Mouse (Mus musculus) adrenal gland, postnatal 36 days (tissue): ENCODE data around the gene Abcc4. TPM values are rescaled to one million over a fixed set of nuclear protein-coding genes. Genes with fewer than 3 reads are reported as not detected.
A peak's percentile ranks its signal among the peaks of the same experiment; 100 is the strongest.

ENCODE experiments used
- DNase-seq, 2 experiments: peaks; one replicate each; pipeline ENCODE4 v3.0.0; 2021; ENCODE audit warnings: mixed read lengths in 1 of 2
- total RNA-seq, 2 experiments: library from RNA; stranded (reverse); gene quantifications; 2 replicates each; pipeline ENCODE4 v1.2.3; 2021

The Abcc4 gene
- total RNA-seq, 2 experiments from 2014 or later, result 15.1 to 21.0 TPM

DNA sequence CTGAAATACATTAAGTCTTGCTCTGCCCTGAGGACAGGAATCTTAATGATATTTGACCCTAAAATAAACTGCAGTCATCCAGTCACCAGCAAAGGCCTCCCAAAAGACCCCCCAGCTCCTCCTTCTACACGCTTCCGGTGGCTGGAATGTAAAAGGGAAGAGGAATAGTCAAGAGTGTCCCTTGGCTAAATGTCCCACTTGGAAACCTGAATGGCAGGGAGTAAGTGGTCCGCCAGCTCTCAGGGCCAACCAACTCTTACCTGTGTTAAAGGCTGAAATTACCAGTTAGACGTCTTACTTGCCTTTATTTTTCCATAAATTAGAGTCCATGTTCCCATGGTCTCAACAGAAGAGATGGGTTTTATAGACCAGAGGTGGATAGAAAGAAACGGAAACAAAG is 6.9 kb upstream of the Abcc4 start:
- no peak for DNase-seq

DNA sequence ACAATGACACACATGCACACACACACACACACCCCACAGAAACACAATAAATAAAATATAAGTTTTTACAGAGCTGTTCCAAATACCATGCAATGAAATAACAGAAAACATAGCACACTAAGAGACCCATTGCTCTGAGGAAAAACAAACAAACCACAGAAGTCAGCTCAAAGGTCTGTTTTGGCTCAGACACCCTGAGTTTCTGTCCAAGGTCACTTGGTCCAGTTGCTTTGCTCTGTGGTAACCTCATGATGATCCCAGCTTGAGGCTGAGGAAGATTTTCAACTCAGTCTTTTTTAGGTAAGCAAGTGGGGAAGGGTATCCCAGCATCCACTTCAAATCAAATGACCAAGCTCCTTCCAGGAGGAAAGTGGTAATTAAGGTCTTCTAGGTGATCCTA is 4.9 kb upstream of the Abcc4 start:
- DNase-seq, result peak in 1 of 2 experiments; percentile 41

DNA sequence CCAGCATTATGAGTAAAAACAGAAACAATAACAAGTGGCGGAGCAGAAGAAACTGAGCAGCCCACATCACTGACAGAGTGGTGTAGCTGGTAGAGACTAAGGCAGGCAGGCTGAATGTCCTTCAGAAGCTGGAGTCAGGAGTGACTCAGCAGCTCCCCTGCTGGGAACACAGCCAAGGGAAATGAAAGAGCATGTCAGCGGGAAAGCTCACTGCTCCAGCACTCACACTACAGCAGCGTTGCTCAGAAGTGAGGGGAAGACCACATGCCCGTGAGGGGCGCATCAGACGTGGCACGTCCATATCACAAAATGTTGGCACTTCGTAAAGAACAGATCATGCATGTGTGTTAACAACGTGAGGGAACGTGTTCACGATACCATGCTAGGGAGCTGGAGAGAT is 3.7 kb upstream of the Abcc4 start:
- DNase-seq, result peak; percentile 93

DNA sequence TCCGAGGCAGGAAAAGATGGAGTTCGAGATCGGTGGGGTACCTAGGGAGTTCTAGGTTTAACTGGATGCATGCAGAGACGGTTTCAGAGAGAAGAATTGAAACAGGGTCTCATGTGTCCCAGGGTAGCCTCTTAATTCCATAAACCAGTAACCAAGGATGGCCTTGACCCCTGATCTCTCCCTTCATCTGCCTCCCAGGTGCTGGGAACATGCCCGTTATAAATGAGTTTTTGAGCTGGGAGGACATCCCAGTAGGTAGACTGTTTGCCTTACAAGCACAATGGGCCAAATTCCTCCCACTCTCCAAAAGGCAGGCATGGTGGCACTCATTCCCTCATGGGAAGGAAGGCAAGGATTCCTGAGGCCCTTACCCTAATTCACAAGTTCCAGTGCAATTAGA is 2.1 kb upstream of the Abcc4 start:
- DNase-seq, result no peak

DNA sequence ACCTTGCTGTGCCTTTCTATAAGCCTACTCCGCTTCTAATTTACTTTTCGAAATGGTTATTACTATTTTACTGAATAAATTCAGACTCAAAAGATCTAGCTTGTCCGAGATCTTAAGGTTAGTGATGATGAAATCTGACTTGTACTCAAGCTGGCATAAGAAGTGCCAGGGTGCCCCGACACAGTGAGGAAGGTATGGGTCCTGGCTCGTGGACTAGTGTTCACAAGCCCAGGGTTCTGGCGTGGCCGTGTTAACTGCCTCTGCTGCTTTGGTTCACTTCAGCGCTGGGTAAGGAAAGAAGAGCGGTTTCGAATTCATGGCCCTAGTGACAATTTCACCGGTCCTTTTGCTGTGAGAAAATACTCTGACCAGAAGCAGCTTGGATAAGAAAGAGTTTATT is 943 bp upstream of the Abcc4 start:
- DNase-seq, result no peak

DNA sequence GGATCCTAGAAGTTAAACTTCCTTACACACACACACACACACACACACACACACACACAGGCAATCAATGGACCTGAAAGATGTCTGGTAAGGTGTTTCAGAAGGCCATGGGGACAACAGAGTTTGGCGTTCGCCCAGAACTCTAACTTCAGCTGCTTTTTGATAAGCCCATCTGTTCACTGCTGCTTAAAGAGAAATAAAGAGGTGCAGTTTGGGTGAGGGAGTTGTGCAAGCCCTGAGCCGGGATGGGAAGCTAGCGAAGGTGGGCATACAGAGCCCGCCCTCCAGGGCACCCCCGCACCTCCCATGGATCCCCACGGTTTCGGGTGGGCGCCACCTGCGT is 583 bp downstream of the Abcc4 start:
- DNase-seq, result no peak

DNA sequence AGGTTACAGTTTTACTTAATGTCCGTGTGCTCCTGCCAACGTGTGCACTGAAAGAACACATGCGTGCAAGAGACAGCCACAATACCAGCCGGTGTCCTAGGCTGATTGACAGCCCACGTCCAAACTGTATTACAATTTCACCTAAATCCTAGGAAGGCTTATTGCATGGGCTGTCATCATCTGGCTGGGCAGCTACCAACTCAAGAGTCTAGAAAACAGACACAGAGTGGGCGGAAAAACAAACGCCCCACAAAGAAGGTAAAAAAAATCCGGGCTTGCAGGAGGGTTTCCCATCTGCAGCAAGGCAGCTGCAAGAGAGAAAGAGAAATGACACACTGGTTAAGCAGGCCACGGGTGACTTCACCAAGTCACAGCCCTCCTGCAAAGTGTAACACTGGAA is 2.7 kb downstream of the Abcc4 start:
- no peak for DNase-seq

DNA sequence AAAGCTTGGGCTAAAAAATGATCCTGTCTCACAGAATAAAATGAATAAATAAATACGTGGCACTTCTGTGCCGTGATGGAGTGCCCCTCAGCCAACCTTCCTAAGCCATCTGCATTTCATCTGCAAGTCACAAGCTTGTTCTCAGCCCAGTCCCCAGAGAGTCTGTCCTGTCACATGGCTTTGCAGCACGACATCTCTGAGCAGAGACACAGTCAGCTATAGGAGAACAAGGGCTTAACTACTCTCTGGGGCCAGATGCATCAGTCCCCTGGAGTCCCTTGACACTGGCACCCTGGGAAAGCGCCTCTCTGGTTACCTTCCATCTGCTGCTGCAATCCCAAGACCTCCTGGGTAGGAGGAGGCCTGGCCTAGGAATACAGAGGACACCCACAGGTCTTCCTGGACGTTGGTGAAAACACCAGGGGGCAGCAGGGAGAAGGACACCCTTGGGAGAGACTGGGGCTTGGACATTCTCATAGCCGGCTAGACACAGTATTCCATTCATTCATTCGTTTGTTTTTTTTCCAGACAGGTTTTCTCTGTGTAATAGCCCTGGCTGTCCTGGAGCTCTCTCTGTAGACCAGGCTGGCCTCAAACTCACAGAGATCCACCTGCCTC is 3.9 kb downstream of the Abcc4 start:
- peak; percentile 82 to 86 for DNase-seq

DNA sequence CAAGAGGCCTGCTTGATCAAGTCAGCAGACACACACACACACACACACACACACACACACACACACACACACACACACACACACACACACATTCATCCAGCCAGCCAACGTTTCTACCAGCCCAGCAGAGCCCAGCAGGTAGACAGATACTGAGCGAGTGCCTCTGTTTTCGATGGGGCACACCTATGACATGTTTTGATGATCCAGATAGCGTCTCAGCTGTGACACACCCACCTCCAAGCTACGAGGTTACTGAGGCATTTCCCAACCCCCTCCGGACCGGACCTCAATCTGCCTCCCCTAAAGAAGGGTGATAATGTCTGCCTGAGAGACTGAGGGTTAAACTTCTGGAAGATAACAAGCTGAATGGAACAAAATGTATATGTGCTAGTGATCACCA is 5.4 kb downstream of the Abcc4 start:
- DNase-seq, result no peak

DNA sequence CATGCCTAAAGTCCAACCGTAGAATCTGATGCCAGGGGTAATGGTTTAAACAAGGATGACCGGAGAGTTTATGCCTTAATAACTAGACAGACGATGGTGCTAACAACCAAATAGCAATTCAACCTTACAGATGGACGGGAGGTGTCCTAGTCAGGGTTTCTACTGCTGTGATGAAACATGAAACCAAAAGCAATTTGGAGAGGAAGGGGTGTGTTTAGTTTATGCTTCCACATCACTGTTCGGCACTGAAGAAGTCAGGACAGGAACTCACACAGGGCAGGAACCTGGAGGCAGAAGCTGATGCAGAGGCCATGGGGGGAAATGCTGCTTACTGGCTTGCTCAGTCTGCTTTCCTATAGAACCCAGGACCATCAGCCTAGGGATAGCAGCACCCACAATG is 6.1 kb downstream of the Abcc4 start:
- DNase-seq, result no peak

DNA sequence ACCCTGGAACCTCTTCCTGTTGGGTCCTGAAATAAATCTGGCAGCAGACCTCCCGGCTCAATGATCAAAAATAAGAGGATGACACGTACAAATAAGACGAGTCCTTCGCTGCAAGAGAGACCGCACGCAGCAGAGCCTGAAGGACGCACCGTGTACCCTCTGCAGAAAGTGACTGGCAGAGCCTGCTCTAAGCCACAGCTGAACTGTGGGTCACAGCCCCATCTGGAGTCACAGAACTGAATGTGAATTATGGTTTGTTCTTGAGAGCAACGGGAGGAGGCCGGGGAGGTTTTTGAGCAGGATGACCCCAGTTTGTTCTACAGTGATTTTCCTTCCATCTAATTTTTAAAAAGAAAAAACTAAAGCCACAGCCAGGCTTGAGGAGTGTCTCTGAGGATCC is 6.5 kb downstream of the Abcc4 start:
- no peak for DNase-seq

DNA sequence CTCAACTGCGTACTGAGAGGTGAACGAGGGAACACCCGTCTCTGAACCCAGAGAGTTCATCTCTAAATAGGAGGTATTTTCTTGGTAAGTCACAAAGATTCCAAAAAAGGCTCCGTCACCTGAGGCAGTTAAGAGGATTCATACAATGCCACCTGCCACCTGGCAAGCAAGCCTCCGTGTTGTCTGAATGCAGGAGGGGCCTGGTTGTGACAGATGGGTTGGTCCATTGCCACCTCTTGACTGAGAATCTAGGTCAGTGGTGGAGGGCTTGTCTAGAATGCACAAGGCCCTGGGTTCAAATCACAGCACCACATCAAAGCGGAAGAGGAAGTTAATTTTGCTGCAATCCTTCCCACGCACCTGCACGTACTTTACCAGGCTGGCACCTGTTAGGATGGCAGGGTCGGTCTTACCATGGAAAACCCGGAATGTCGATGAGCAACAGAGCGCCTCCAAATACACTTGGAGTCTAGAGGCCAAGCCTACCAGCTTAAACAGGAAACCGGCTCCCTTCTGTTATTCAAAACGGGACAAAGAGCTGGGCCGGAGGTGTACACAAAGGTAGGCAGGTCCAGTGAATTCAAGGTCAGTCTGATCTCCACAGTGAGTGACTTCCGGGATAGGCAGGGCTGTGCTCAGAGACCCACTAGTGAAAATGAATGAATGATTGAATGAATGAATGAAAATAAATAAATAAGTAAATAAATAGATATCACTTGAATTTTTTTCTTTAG is 9.3 kb downstream of the Abcc4 start:
- no peak for DNase-seq

DNA sequence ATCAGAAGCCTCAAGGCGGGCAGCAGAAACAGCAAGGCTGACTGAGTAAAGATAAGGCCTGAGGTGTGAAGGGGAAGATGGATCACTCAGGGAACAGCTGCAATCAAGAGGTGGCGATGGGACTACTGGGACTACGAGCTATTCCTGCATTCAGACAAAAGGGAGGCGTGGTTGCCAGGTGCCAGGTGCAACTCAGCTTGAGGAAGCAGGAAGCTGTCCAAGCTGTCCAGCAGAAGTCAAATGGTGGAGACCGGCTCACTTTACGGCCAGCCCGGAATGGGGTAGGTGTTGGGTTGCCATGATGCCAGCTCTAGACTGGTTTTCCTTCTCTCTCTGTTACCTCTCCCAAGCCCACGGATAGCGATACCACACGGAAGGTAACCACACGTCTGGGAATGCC is 10.2 kb downstream of the Abcc4 start:
- no peak for DNase-seq

DNA sequence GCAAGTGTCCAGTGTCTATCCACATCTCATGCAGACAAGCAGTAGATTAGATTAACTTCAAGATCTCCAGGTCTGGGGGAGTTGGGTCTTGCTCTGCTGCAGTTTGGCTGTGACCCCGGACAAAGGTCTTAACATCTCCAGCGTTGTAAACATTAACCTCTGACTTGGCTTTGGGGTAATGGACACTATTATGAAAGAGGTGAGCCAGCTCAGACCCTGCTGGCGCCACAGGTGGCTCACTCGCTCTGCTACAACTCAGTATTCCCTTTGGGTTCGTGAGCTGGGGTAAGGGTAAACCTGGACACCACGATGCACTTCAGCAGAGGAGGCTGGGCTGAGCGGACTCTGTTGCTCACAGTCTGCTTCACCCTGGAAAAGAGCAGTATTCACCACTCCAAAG is 11.7 kb downstream of the Abcc4 start:
- no peak for DNase-seq

DNA sequence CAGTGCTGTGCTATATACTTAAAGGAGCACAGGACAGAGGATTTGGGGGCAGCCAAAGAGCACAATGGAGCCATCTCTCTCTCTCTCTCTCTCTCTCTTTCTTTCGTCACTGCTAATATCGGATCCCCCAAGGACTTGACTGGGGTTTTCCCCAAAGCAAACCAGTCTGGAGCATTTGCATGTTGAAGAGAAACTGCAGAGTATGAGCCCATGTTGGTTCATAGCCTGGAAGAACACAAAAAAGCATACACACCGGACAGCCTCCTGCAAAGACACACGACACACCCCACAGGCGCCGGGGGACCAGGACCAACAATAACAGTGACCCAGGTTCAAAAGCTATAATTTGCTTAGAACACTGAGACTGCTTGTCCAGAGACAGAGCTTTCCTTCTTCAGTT is 14.1 kb downstream of the Abcc4 start:
- no peak for DNase-seq

DNA sequence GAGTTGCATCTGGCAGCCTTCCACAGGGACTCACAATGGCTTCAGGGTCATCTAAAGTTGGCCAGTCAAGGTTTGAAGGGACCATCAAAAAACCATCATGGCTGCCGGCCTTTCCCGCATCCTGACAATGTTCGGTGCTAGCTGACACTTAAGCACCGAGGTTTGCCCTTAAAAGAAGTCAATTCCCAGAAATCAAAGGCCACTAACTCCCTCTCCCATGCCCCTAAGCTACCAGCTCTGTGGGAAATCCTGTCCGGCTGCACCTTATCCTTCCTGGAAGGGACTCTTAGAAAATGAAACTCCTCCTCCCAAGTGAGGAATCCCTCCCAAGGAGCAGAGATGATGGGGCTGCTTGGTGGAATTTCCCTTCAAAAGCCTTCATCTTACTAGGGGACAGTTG is 14.6 kb downstream of the Abcc4 start:
- DNase-seq, result no peak

DNA sequence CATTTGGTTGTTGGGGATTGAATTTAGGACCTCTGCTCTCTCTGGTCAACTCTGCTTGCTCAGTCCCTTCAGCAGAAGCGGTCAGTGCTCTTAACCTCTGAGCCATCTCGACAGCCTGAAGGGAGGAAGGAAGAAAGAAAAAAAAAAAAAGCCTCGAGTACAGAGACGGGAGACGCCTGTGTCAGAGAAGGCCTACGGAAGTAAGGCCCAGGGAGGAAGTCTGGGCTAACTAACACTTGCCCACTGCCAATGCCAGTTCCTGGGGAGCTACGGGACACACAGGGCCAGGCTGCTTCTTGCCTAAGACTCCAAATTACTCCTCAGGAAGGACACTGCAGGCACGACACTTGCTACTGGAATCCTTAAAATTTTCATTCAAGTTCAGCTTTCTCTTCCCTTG is 15.1 kb downstream of the Abcc4 start:
- DNase-seq, result no peak

DNA sequence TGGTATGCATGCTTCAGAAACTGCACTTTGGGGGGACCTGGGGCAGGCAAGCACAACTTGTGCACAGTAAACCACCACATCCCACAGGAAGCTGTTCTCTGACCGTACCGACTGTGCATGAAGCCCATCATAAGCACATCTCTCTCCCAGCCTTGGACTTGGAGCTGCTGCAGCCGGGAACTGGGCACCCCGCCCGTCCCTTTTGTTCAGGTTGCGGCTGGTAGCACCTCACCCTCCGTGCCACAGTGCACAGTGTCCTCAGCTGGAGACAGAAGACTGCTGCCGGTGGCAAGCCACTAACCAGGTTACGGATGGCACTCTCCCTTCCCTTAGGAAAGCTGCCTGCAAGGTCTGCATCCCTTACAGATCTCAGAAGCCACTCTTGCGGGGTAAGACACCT is 15.7 kb downstream of the Abcc4 start:
- no peak for DNase-seq

DNA sequence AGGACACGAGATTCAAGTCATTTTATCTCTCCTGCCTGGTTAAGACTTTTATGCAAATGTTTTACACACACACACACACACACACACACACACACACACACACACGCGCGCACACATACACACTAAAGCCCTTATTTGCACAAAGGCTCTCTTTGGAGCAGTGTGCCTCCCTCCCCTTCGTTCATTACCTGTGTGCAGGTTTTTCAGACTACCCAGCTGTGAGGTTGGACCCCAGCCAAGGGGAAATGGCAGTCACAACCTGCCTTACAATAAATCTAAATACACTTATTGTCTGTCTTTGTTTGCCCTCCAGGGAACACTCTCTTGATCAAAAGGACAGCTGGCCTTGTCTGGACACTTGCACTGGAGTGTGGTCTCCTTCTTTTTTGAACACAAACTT is 17.4 kb downstream of the Abcc4 start:
- no peak for DNase-seq

DNA sequence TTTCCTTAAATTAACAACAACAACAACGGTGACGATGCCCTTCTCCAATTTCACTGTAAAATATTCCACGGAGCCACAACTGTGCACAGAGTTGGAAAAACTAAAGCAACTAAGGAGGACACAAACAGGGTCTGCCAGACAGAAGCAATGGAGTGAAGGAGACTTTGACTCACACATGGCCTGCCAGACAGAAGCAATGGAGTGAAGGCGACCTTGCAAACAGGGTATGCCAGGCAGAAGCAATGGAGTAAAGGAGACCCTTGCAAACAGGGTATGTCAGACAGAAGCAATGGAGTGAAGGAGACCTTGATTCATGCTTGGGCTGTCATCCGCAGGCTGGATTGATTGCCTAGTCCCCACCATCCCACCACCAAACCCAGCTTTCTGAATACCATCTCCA is 19.2 kb downstream of the Abcc4 start:
- DNase-seq, result no peak

DNA sequence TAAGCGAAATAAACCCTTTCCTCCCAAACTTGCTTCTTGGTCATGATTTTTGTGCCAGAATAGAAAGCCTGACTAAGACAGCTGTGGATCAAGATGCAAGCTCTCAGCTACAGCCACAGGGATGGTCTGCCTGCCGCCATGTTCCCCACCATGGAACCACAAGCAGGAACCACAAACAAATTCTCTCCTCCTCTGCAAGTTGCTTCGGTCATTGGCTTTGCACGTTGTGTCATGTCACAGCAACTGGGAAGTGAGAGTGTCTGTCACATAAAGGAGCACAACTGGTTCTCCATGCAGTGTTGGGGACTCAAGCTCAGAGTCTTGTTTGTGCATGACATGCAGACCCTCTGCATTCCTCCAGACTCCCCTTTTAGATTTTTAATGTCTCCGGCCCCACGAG is 20.4 kb downstream of the Abcc4 start:
- no peak for DNase-seq

DNA sequence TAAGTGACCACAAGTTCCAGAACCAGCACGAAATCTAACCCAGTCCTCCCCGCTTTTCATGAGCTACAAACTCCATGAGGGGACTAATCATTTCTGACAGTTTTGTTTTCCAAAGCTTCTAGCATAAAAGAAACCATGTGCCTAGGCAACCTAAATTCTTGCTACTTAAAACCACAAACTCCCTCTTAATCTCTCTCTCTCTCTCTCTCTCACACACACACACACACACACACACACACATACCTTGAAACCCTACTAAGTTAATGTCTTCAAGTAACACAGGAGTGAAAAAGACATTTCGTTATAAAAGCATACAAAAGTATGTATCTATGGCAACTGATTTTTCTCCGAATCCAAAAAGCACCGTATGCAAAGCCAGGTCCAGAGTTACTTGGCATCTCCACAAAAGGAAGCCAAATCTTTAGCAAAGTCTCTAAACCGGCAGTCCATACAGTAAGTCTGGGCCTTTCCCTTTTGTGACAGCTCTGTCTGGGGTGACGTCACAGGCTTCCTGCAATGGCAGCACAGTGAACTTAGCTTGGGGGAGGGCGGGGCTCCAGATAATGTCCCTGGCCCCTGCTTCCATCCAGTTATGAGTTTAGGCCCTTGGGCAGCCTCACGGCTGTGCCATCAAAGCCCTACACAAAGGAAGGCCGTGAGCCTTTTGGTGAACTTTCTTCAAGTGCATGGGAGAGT is 23.5 kb downstream of the Abcc4 start:
- DNase-seq, result no peak

DNA sequence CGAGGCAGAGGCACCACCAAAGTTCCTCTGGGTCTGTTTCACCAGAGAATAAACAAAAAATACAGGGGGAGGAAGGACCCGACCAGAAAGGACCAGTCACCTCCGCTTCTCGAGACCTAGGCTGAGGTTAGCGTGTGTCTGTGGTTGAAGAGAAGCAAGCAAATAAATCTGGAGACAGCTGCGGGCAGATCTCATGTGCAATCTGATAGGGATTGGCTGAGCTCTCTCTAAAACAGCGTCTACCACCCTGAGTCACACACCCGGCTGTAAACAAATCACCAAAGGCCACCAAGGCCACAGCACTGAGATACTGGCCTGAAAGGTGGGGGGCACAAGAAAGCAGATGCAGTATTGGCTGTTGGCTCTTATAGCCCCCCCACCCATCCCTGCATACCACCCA is 24.9 kb downstream of the Abcc4 start:
- DNase-seq, result peak; percentile 48
